Mouse (Mus musculus): ENCODE measurements at regions not wholly inside any gene's neighbourhood (a gene's known extent, or its start where the extent isn't known, plus 50 kb on each side); places are given as distances from the start of the nearest gene placed in this dataset.

GRCm38 (mm10) chr4:150769043-150769442 lies 84.7 kb upstream of the Errfi1 start:
- no peak for DNase-seq (ENCODE audit: low read depth, low spot score)

DNA sequence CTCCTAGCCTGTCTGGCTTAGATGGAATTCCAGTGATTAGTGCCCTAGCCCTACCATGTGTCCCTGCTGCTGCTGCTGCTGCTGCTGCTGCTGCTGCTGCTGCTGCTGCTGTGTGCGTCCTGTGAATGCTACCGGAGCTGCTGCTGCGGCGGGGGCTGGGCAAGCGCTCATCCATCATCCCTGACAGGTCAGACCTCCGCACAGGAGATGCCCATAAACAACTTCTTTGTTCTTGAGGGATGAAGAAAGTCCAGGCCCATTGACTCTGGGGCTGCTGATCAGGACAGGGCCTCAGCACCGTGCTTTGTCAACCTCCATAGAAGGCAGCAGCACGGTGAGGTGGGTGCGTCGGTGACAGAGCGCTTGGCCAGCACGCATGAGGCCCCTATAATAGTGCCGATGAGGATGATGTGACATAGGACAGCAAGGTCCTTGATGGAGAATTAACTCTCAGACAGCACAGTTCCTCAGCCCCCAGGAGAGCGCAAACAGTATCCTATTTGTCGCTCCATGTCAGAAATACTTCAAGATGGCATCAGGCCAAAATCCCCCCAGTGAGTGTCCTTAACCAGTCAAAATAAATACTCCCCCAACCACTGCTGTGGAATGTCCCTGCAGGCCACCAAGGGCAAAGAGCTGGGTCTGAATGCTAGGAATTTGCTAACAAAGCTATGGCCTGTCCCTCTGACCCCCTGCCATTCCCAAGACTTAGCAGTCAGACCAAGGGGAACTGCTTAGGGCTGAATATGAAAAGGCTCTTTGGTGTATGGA lies 95.1 kb upstream of the Errfi1 start:
- no peak for DNase-seq (ENCODE audit: low read depth, low spot score)

DNA sequence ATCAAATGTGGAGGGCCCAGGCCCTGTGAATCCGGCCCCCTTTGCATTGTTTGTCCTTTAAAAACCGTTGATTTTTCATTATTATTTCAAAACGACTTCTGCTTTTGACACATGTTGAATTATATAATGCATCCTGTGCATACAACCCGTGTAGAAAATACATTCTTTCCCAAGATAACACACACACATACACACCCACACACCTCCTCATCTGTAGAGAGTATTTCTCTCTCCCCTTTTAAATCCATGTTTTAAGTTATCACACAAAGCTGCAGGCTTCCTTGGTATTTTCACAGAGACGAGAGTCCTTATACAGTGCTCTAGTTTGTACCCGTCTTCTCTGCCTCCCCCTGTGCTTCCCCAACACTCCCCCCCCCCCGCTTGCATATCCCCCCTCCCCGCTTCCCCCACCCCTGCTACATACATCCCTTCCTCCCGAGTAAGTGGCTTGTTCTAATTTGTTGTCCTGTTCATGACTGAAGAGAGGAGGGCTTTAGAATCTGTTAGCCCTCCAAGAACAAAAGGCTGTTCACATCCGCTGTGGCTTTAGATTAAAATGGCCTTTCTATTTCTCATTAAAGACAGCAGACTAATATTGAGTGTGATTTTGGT lies 95.8 kb upstream of the Errfi1 start:
- no peak for DNase-seq (ENCODE audit: low read depth, low spot score)

- peak; percentile 28 for DNase-seq (ENCODE audit: low read depth, low spot score)
Measured at GRCm38 (mm10) chr4:150757291-150757741, 96.4 kb upstream of the Errfi1 start.

DNA sequence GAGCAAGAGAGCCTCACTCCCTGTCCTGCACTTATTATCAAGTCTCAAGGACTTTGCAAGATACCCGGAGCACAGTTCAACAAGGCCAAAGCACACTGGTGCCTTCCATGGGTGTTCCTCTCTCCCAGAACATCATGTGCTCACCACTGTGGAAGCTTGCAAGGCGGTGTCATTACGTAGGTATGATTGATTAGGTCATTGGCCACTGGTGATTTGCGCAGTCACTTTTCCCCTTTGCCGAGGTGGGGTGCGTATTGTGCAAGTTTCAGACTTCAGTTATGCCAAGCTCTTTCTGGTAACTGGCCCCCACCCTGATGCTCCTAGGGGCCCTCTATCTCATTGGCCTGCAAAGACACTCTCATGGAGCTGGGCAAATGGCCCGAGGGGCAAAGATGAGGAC lies 98.3 kb upstream of the Errfi1 start:
- no peak for DNase-seq (ENCODE audit: low read depth, low spot score)

DNA sequence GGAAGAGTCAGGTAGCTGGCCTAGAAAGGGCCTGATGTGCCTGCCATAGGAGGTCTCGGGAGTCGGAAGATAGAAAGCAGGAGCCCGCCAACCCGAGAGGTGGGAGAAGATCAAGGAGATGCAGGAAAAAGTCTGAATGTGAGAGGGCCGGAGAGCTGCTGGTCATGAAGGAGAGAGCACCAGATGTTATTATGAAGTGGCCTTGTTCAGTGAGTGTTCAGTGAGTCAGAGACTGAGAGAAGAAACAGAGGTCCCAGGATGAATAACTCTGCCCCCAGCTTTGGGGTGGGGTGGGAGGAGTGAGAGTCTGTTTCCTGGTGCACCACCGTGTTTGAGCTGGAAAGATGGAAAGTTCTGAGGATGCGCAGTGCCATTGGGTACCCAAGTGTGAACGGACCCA lies 100.2 kb upstream of the Slc45a1 start:
- DNase-seq (ENCODE audit: low read depth, low spot score), result no peak

DNA sequence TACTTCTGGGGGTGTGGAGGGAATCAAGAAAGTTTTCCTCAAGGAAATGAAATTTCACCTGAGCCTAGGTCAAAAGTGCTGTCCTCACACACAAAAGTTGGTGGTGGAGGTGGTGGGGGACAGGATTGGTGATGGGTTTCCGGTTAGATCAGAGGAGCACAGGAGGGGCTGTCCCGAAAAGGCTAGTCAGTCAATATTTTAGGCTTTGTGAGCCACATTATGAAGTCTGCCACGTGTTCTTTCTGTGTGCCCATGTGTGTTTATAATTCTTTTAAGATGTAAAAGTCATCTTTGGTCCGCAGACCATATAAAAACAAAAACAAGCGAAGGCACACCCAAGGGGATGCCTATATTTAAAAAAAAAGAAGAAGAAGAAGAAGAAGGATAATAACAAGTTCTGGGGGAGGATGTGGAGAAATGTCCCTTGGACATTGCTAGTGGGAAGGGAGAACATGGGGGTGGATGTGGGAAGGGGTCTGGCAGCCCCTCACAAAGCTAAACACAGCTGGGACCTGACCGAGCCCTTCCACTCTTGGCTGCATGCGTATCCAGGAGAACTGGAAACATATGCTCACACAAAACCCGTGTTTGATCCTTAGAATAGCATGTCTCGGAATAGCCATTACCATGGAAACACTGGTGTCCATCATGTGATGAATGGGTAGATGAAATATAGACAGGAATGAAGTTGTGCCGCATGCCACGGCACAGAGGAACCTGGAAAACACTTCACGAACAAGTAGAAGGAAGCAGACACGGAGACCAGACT lies 98.7 kb upstream of the Slc45a1 start:
- no peak for DNase-seq (ENCODE audit: low read depth, low spot score)

DNA sequence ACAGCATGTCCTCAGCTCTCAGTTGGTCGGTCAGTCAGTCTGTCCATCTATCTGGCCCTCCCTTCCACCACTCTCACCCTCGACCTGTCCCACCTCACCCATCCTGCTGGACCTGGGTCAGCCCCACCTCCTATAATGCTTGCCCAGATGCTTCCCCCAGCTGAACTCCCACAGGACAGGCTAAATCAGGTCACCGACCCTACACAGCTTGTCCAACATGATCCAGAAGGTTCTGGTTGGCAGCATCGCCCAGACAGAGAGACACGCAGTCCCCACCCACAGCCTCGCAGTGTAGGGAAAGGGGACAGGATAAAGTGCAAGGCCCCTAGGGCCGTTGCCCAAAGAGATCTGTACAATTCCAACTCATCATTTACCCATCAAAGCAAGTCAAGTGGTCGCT lies 97.1 kb upstream of the Slc45a1 start:
- DNase-seq (ENCODE audit: low read depth, low spot score), result no peak

DNA sequence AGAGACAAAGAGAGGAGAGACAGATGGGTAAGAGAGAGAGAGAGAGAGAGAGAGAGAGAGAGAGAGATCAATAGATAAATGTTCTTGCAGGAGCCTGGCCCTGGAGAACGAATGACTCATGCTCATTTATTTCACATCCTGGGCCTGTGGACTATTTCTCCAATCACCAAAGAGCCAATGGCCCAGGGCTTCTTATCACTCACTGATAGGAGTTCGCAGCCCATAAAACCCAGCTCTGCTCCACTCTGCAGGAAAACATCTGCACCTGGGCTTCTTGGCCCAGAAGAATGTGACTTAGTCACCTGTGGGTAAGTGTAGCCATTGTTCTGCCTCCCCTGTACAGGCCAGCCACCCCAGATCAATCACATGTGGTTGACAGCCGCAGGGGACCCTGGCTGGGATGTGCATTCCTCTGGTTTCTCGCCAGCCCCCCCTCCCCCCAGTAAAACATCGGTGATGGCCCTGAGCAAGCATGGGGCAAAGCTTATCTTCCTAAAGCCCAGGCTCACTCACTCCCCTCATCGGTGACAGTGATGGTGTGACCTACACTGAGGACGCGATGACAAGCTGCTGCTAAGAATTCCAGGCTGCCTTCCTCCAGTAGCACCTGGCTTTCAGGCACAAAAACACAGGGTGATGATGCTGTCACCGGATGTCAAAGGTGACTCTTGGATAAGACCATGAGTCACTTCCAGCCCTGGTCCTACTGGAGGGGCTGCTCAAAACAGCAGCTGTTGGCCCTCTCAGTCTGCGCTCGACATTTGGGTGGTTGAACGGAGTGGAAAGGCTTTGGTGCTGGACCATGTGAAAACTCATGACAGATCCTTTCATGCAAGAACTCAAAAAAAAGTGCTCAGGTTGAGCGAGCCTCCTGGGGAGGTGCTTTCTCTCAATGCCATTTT lies 96.4 kb upstream of the Slc45a1 start:
- DNase-seq (ENCODE audit: low read depth, low spot score), result no peak

GRCm38 (mm10) chr4:150746430-150746923 lies 94.5 kb upstream of the Slc45a1 start:
- DNase-seq (ENCODE audit: low read depth, low spot score), result no peak

- no peak for DNase-seq (ENCODE audit: low read depth, low spot score)
Measured at GRCm38 (mm10) chr4:150745529-150746429, 93.8 kb upstream of the Slc45a1 start.

DNA sequence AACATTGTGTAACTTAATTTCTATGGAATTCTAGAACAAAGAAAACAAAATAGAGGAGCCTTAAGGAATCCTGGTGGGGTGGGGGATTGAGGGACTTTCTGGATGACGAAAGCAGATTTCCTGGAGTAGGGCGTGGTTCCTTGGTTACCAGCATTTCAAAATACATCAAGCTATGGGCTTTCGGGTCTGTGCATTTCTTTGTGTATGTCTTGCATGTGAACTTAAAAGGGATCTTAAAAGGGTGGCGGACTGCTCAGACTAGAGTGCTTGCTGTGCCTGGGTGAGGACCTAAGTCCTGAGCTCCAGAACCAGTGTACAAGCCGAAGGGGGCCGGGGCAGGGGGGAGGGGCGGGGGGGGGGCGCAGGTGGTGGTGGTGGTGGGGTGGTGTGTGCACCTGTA lies 91.5 kb upstream of the Slc45a1 start:
- no peak for DNase-seq (ENCODE audit: low read depth, low spot score)

- DNase-seq (ENCODE audit: low read depth, low spot score), result peak; percentile 47
Measured at GRCm38 (mm10) chr4:150743103-150743502, 91.1 kb upstream of the Slc45a1 start.

DNA sequence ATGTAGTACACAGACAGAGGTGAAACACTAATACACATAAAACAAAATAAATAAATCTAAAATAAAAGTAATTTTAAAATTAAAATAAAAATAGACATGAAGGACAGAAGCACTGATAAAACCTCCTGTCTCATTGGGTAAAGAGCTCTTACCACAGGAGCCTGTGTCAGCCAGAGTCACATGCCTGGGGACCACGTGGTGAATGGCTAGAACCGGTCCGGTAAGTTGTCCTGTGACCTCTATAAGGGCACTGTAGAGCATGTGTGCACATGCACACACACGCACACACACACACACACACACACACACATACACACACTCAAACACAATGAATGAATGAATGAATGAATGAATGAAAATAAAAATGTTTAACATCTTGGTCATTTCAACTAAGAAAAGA lies 89.8 kb upstream of the Slc45a1 start:
- DNase-seq (ENCODE audit: low read depth, low spot score), result no peak

- no peak for DNase-seq (ENCODE audit: low read depth, low spot score)
Measured at GRCm38 (mm10) chr4:150740167-150740566, 88.2 kb upstream of the Slc45a1 start.

GRCm38 (mm10) chr4:150738736-150739135 lies 86.8 kb upstream of the Slc45a1 start:
- no peak for DNase-seq (ENCODE audit: low read depth, low spot score)

GRCm38 (mm10) chr4:150730061-150730812 lies 78.3 kb upstream of the Slc45a1 start:
- no peak for DNase-seq (ENCODE audit: low read depth, low spot score)

DNA sequence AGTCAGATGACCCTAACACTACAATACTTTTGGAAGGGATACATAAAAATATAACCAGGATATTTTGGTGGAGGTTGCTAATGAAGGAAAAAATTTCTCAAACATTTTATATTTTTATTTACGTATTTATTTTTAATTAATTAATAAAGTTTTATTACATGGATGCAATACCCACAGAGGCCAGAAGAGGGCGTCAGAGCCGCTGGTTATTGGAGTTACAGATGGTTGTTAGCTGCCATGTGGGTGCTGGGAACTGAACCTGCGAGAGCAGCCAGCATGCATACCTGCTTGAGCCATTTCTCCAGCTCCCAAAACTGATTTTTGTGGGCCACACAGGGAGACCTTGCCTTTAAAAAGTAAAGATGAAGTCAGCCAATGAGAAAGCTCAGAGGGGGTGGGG lies 74.6 kb upstream of the Slc45a1 start:
- no peak for DNase-seq (ENCODE audit: low read depth, low spot score)

DNA sequence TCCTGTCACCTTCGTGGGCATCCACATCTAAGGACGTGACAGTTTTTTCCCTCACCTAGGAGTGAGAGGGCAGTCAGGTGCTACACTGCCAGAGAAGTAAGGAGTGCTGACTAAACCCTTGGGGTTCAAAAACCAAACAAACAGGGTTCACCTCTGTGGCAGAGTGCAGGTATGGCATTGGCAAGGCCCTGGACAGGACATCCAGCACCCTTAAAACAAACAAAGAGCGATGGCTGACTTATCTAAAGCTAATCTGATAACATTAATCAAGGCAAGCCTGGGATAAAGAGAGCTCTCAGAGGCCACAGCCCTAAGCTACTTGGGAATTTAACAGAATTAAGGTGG lies 74.1 kb upstream of the Slc45a1 start:
- no peak for DNase-seq (ENCODE audit: low read depth, low spot score)

All from WW6 (cell line).